Mouse (Mus musculus) limb, embryonic 13.5 days (tissue): ENCODE measurements at regions not wholly inside any gene's neighbourhood (a gene's known extent, or its start where the extent isn't known, plus 50 kb on each side); places are given as distances from the start of the nearest gene placed in this dataset.

ENCODE experiments used
- ATAC-seq: fragments of 200-750 bp; cut with Nextera tagmentation; 2 replicates; pipeline ENCODE4 v1.8.0; 2017; ENCODE audit warnings: low read depth, moderate number of reproducible peaks, moderate TSS enrichment; ENCODE audit not compliant: low FRiP score
- H3K27ac ChIP-seq: fragments of 300-500 bp; sonication (generic); 2 replicates; pipeline ENCODE4 v1.5.1; 2015; ENCODE audit warnings: inconsistent platforms, mild to moderate bottlenecking, moderate library complexity
- H3K27me3 ChIP-seq: fragments of 300-500 bp; sonication (generic); 2 replicates; pipeline ENCODE4 v1.6.1; 2015; ENCODE audit warnings: mild to moderate bottlenecking, inconsistent platforms
- H3K36me3 ChIP-seq: fragments of 300-500 bp; sonication (generic); 2 replicates; pipeline ENCODE4 v1.6.1; 2015; ENCODE audit warnings: inconsistent platforms, mild to moderate bottlenecking, moderate library complexity
- H3K4me1 ChIP-seq: fragments of 300-500 bp; sonication (generic); 2 replicates; pipeline ENCODE4 v1.6.1; 2015; ENCODE audit warnings: inconsistent platforms
- H3K4me2 ChIP-seq: fragments of 300-500 bp; sonication (generic); replicated peaks from 2 replicates; pipeline ENCODE4 v1.6.1; 2015; ENCODE audit warnings: inconsistent platforms, mild to moderate bottlenecking, moderate library complexity
- H3K4me3 ChIP-seq: fragments of 300-500 bp; sonication (generic); 2 replicates; pipeline ENCODE4 v1.5.1; 2015; ENCODE audit warnings: moderate library complexity, mild to moderate bottlenecking, inconsistent platforms
- H3K9ac ChIP-seq: fragments of 300-500 bp; sonication (generic); 2 replicates; pipeline ENCODE4 v1.6.1; 2015; ENCODE audit warnings: mild to moderate bottlenecking, inconsistent platforms
- H3K9me3 ChIP-seq: fragments of 300-500 bp; sonication (generic); 2 replicates; pipeline ENCODE4 v1.6.1; 2016; ENCODE audit warnings: inconsistent platforms
- WGBS: fragments of 180-500 bp; shearing (Covaris S2); methylation state at CpG from one replicate; pipeline ENCODE4 v1.1.7; 2015; 5-methylcytosine and 5-hydroxymethylcytosine counted together

DNA sequence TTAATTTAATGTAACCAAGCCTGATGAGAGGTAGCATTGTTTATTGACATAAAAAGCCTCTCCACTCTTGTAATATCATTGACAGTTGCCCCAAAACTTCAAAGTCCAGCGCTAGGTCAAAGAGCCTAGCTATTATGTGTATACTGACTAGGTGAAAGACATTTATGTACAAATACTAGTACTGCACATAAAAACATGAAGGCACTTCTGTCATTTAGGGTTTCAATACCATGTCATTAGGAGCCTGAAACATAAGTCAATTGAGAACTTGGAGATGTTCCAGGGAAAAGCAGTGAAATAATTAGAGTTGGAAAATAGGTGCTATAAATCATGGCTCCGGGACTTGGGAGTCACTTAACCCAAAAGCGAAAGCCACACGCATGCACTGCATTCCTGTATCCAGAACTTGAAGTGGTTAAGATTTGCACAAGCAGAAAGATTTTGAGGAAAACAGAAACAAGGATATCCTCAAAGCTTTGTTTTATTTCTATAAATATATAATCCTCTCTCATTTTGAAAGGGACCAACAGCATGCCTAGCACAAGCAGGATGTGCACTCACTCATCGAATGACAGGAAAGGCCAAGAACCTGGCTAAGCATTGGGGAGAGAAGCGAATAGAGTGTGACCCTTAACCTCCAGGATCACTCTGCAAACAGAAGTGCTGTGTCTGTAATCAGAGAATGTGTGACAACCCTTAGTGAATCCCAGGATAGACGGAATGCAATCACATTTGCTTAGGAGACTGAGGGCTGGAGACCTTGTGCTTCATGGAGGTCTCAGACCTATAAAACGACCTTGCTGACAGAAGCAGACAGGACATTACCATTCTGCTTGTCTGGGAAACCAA lies 176.3 kb upstream of the Crim1 start:
- Histone ChIP-seq H3K36me3 (no peaks in the 10 kb centered on the region), H3K9ac (no peak overlapping the region), H3K27me3 (no peaks in the 10 kb centered on the region), H3K4me1 (peaks cover 7% of the 10 kb centered on the region), H3K27ac (no peak overlapping the region), H3K4me2 (no peak overlapping the region), H3K9me3 (no peaks in the 10 kb centered on the region), H3K4me3 (no peak overlapping the region)
- no peak for ATAC-seq
- 16% methylated on average over 8 of the region's 8 CpGs for WGBS

DNA sequence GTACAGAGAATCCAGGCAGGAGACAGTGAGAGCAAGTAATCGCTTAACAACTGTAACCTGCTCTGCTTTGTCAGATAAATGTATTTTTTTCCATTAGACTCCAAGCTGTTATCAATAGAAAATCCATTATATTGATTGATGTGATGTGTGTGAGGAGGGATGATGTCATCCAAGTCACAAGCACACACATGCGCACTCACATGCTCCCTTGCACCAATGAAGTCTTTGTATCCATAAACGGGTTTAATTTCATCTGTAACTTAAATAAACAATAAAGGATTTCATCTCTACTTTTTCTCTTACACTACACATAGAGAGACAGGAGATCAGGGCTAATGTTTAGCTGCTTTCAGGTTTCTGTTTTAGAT lies 175.7 kb upstream of the Crim1 start:
- ATAC-seq = no peak
- H3K4me3 ChIP-seq = no peak overlapping the region
- peaks cover 7% of the 10 kb centered on the region for H3K4me1 ChIP-seq
- no peaks in the 10 kb centered on the region for H3K27me3 ChIP-seq
- no peak overlapping the region for H3K9ac ChIP-seq
- H3K27ac ChIP-seq = no peak overlapping the region
- WGBS = 59% methylated on average over 3 of the region's 3 CpGs
- no peaks in the 10 kb centered on the region for H3K9me3 ChIP-seq
- no peak overlapping the region for H3K4me2 ChIP-seq
- no peaks in the 10 kb centered on the region for H3K36me3 ChIP-seq

DNA sequence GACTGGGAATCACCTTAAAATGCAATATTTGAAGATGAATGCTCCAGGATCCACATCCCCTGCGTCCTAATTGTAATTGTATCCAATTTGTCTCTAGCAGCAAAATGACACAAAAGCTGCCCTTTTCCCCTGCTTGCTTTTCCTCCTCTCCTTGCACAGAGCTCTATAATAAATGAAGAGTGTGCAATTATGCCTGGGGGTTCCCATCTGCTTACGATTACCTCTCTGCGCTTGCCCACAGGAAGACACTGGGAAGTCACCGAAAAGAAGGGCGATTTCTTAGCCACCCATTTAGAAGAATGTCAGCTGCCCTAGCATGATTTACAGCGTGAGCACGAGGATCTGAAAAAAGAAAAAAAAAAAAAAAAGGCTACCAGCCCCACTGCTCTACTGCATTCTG lies 174.8 kb upstream of the Crim1 start:
- no peak overlapping the region for H3K27ac ChIP-seq
- H3K36me3 ChIP-seq = no peaks in the 10 kb centered on the region
- peaks cover 7% of the 10 kb centered on the region for H3K4me1 ChIP-seq
- WGBS = 15% methylated on average over 7 of the region's 7 CpGs
- H3K4me2 ChIP-seq = 0 out of 2 replicates have a peak overlapping the region, but pooled peaks have one; percentile 3
- ATAC-seq = no peak
- H3K9me3 ChIP-seq = no peaks in the 10 kb centered on the region
- no peak overlapping the region for H3K4me3 ChIP-seq
- H3K9ac ChIP-seq = no peak overlapping the region
- H3K27me3 ChIP-seq = no peaks in the 10 kb centered on the region

DNA sequence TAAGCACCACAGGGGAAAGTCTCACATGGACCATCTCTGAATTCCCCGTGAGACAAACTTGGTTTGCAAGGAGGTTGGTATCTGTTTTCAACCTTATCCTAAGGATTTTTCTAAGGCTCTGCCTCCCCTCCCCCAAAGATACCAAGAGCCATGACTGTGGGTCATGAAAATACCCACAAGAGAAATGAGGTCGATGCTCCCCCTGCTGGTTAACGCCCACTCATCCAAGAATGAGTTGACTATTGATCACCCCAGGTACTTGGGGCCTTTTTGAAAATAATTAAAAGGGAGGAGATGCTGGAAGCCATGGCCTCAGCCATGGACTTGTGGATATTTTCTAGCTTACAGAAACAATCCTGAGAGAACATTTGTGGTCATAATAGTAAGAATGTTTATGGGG lies 164.4 kb upstream of the Crim1 start:
- no peak for ATAC-seq
- H3K4me1 ChIP-seq = no peaks in the 10 kb centered on the region
- 86% methylated on average over 3 of the region's 3 CpGs for WGBS
- no peak overlapping the region for H3K27ac ChIP-seq
- H3K36me3 ChIP-seq = no peaks in the 10 kb centered on the region
- H3K9ac ChIP-seq = no peak overlapping the region
- H3K4me2 ChIP-seq = no peak overlapping the region
- no peak overlapping the region for H3K4me3 ChIP-seq
- no peaks in the 10 kb centered on the region for H3K27me3 ChIP-seq
- H3K9me3 ChIP-seq = no peaks in the 10 kb centered on the region

DNA sequence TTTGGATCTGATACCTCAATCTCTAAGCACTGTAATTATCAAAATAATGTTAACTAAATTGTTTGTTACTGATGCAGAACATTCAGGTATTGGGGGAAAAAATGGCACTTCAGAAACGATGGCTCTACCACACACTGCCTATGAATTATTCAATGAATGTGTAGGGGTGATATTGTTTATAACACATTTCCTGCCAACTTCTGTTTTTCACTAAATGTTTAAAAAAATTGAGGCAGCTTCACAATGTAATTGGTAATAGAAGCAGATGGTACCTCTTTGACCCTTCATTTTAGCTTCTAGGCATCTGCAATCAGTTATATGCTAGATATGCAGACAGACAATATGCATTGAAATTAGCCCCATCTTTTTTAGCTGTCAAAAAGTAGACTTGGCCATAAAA lies 159.7 kb upstream of the Crim1 start:
- Histone ChIP-seq H3K4me3 (no peak overlapping the region), H3K27ac (no peak overlapping the region), H3K27me3 (no peaks in the 10 kb centered on the region), H3K4me1 (no peaks in the 10 kb centered on the region), H3K4me2 (no peak overlapping the region), H3K9ac (no peak overlapping the region), H3K9me3 (no peaks in the 10 kb centered on the region), H3K36me3 (no peaks in the 10 kb centered on the region)
- ATAC-seq = no peak
- WGBS = 89% methylated on average over 1 of the region's 1 CpGs

DNA sequence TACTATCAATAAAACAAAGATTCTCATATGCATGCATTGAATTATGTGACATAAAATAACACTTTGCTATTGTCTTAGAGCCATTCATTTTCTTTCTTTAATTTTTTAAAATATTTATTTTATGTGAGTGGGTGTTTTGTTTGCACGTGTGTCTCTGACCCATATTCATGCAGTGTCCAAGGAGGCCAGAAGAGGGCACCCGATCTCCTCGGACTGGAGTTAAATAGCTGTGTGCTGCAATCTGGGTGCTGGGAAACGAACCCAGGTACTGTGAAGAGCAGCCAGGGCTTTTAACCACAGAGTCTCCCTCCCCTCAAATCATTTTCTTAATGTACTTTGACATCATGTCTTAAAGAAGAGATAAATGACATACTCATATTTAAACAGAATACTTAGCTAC lies 158.8 kb upstream of the Crim1 start:
- Histone ChIP-seq H3K36me3 (no peaks in the 10 kb centered on the region), H3K9ac (no peak overlapping the region), H3K27me3 (no peaks in the 10 kb centered on the region), H3K4me3 (no peak overlapping the region), H3K27ac (no peak overlapping the region), H3K4me2 (no peak overlapping the region), H3K9me3 (no peaks in the 10 kb centered on the region), H3K4me1 (no peaks in the 10 kb centered on the region)
- ATAC-seq = no peak
- 80% methylated on average over 4 of the region's 4 CpGs for WGBS

DNA sequence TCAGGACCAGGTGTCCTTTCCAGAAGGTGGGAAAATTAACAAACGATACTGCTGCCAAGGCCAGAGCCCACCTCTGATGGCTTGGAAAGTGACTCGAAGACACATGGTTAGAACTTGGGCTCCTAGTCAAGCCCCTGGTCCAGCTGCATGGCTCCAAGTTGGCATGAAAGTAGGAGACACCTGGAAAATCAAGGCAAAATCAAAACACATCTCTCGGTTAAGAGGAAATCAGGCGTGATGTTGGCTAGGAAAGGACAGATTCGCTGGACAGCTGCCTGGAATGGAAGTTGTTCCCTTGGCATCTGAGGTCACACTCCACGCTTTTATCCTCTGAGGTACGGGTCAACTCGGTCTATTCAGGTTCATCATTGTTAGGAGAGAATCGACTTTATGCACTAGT lies 150.3 kb upstream of the Crim1 start:
- no peak overlapping the region for H3K4me2 ChIP-seq
- no peak for ATAC-seq
- no peak overlapping the region for H3K4me3 ChIP-seq
- H3K36me3 ChIP-seq = no peaks in the 10 kb centered on the region
- no peak overlapping the region for H3K9ac ChIP-seq
- WGBS = 84% methylated on average over 9 of the region's 9 CpGs
- no peak overlapping the region for H3K27ac ChIP-seq
- H3K27me3 ChIP-seq = no peaks in the 10 kb centered on the region
- H3K4me1 ChIP-seq = no peaks in the 10 kb centered on the region
- H3K9me3 ChIP-seq = no peaks in the 10 kb centered on the region

DNA sequence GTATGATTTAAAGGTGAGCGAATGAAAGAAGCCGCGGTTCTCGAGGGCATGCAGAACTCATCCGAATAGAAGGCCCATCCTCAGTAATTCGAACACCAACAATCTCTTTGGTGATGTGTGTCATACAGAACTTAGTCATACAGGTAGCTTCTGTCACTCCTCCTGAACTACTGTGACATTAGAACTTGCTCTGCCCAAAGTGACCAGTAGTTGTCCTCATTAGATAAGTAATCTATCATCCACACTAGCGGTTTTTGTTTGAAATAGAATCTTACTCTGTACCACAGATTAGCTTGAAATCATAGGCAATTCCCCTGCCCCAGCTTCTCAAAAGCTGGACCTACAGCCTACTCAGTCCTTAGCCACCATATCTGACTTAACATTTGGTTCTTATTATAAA lies 149.8 kb upstream of the Crim1 start:
- no peak overlapping the region for H3K27ac ChIP-seq
- WGBS = 89% methylated on average over 7 of the region's 7 CpGs

DNA sequence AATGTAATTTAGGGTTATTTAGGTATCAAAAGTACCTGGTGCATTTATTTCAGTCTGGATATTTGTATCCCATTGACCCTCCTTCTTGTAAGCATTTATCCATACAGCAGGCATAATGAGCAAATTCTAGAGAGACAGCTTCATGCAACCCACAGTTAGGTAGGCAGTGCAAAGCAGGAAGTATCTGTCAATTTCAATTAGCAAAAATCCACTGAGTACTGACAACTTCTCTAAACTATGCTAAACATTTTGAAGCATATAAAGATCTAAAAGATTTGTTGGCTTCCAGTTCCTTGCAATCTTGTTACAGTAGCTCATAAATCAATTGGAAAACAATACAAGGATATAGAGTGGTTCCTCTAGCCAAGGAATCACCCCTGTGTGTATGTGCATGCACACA lies 124.2 kb upstream of the Crim1 start:
- no peak for ATAC-seq
- no peak overlapping the region for H3K9ac ChIP-seq
- no peaks in the 10 kb centered on the region for H3K4me1 ChIP-seq
- no peaks in the 10 kb centered on the region for H3K27me3 ChIP-seq
- no peak overlapping the region for H3K4me3 ChIP-seq
- H3K4me2 ChIP-seq = no peak overlapping the region
- no peaks in the 10 kb centered on the region for H3K9me3 ChIP-seq
- H3K36me3 ChIP-seq = no peaks in the 10 kb centered on the region
- no peak overlapping the region for H3K27ac ChIP-seq

More for the DNA sequence above, 149.8 kb upstream of the Crim1 start:
- no peak overlapping the region for H3K9ac ChIP-seq
- no peaks in the 10 kb centered on the region for H3K4me1 ChIP-seq
- no peaks in the 10 kb centered on the region for H3K36me3 ChIP-seq
- H3K9me3 ChIP-seq = no peaks in the 10 kb centered on the region
- H3K4me3 ChIP-seq = no peak overlapping the region
- no peak for ATAC-seq
- no peak overlapping the region for H3K4me2 ChIP-seq
- no peaks in the 10 kb centered on the region for H3K27me3 ChIP-seq

DNA sequence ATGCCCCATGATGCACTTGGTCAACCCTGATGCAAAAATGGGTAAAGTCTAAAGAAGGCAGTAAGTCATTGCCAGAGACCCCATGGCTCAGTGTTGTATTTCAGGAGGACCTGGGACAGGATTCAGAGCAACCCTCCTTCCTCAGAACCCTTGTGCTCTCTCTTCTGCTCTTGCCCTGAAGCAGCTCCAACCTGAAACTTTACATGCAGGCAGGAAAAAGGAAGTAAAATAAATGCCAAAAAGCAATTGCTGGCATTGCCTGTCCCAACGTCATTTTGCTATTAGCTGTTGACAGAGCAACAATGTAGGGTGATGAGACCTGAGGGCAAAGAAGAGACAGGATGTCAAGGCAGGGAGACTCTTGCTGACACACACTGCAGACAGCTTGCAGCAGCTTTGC lies 121.7 kb upstream of the Crim1 start:
- no peak overlapping the region for H3K4me3 ChIP-seq

DNA sequence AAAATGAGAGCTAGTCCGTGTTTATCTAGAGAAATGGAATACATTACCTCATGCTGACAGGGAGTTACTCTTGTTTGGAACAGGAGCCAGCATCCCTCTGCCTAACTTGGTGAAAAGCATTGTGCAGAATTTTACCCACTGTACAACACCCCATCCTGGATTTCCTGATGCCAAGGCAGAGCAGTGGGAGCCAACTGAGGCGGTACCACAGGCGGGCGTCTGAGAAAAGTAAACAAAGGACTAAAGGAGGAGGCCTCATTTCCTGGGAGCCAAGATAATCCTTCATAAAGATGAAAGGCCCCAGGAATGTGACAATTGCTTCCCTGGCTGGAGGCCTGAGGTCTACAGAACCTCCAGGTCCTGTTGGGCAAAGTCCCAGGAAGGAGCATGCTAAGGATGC lies 115.6 kb upstream of the Crim1 start:
- no peak overlapping the region for H3K4me3 ChIP-seq

More for the DNA sequence above, 121.7 kb upstream of the Crim1 start:
- no peaks in the 10 kb centered on the region for H3K4me1 ChIP-seq
- H3K27ac ChIP-seq = no peak overlapping the region
- no peak overlapping the region for H3K4me2 ChIP-seq
- H3K9ac ChIP-seq = no peak overlapping the region
- no peaks in the 10 kb centered on the region for H3K27me3 ChIP-seq
- WGBS = 42% methylated on average over 1 of the region's 1 CpGs
- H3K36me3 ChIP-seq = no peaks in the 10 kb centered on the region
- no peak for ATAC-seq
- H3K9me3 ChIP-seq = no peaks in the 10 kb centered on the region

DNA sequence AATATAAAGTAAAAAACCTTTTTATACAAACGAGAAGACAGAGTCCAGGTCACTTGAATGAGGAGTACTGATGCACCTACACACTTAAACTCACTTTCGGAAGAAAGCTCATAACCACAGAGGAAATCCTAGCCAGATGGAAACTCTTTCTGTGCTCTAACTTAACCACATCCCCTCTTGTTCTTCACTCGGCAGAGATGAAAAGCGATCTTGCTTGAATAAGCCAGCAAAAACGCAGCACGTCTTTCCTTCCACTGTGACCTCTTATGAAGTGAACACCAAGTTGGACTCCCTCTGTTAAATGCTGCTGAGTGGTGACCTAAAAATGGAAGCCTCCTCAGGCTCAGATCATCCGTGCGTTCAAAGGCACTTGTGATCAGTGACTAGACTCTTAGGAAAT lies 113.1 kb upstream of the Crim1 start:
- no peak overlapping the region for H3K4me2 ChIP-seq
- no peaks in the 10 kb centered on the region for H3K9me3 ChIP-seq
- no peak overlapping the region for H3K9ac ChIP-seq
- H3K27me3 ChIP-seq = no peaks in the 10 kb centered on the region
- no peaks in the 10 kb centered on the region for H3K36me3 ChIP-seq
- no peaks in the 10 kb centered on the region for H3K4me1 ChIP-seq
- ATAC-seq = no peak
- H3K27ac ChIP-seq = no peak overlapping the region
- 70% methylated on average over 8 of the region's 8 CpGs for WGBS
- H3K4me3 ChIP-seq = no peak overlapping the region

More for the DNA sequence above, 115.6 kb upstream of the Crim1 start:
- Histone ChIP-seq H3K4me2 (no peak overlapping the region), H3K4me1 (no peaks in the 10 kb centered on the region), H3K27me3 (no peaks in the 10 kb centered on the region), H3K9ac (no peak overlapping the region), H3K27ac (no peak overlapping the region), H3K36me3 (no peaks in the 10 kb centered on the region), H3K9me3 (no peaks in the 10 kb centered on the region)
- WGBS = 33% methylated on average over 4 of the region's 4 CpGs
- ATAC-seq = no peak

DNA sequence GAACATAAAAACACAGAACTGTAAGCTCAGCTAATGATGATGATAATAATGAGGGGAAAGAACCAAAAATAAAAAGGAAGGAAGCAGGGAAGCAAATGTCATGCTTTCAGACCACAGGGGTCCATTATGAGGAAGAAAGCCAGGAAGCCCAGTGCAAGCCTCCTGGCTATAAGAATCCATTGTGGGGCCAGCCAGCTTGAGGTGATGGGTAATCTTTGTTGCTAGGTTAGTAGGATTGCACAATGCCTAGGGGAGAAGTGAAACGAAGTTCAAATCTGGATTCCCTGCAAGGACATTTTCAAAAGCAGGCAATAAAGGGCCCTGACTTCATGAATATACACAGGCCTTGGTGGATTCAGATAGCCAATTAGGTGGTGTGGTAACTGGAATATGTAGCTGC lies 102.3 kb upstream of the Crim1 start:
- 43% methylated on average over 1 of the region's 1 CpGs for WGBS
- ATAC-seq = no peak
- Histone ChIP-seq H3K27ac (no peak overlapping the region), H3K27me3 (no peaks in the 10 kb centered on the region), H3K9me3 (no peaks in the 10 kb centered on the region), H3K4me2 (no peak overlapping the region), H3K4me1 (no peaks in the 10 kb centered on the region), H3K36me3 (no peaks in the 10 kb centered on the region), H3K9ac (no peak overlapping the region), H3K4me3 (no peak overlapping the region)
